Mouse (Mus musculus) intestine, embryonic 14.5 days (tissue): ENCODE measurements around the gene Senp8. TPM values are rescaled to one million over a fixed set of nuclear protein-coding genes. Genes with fewer than 3 reads are reported as not detected.
"Not testable (repeated sequence)": the region's sequence is repeated elsewhere in the genome, so short reads cannot be mapped to it uniquely, and the experiment has no call there.

ENCODE experiments used
- ATAC-seq: fragments of 200-750 bp; cut with Nextera tagmentation; replicated peaks from 2 replicates; pipeline ENCODE4 v1.8.0; 2017; ENCODE audit warnings: low read depth, moderate number of reproducible peaks, moderate TSS enrichment, moderate library complexity; ENCODE audit not compliant: low FRiP score, low TSS enrichment
- DNase-seq: peaks from one replicate; pipeline ENCODE4 v3.0.0-alpha.2; 2018; ENCODE audit warnings: low spot score
- H3K27ac ChIP-seq: fragments of 300-500 bp; sonication (generic); 2 replicates; pipeline ENCODE4 v1.5.1; 2014; ENCODE audit warnings: low read depth, mild to moderate bottlenecking, control low read depth
- H3K27me3 ChIP-seq: fragments of 300-500 bp; sonication (generic); replicated peaks from 2 replicates; pipeline ENCODE4 v1.6.1; 2014; ENCODE audit warnings: low read length, control low read depth; ENCODE audit not compliant: control insufficient read depth, insufficient read depth
- H3K36me3 ChIP-seq: fragments of 300-500 bp; sonication (generic); 2 replicates; pipeline ENCODE4 v1.6.1; 2014; ENCODE audit warnings: low read length, control low read depth; ENCODE audit not compliant: control insufficient read depth, insufficient read depth
- H3K4me1 ChIP-seq: fragments of 300-500 bp; sonication (generic); replicated peaks from 2 replicates; pipeline ENCODE4 v1.6.1; 2014; ENCODE audit warnings: low read length, control low read depth, mixed read lengths; ENCODE audit not compliant: control insufficient read depth, insufficient read depth
- H3K4me2 ChIP-seq: fragments of 300-500 bp; sonication (generic); 2 replicates; pipeline ENCODE4 v1.6.1; 2014; ENCODE audit warnings: low read length
- H3K4me3 ChIP-seq: fragments of 300-500 bp; sonication (generic); 2 replicates; pipeline ENCODE4 v1.5.1; 2014; ENCODE audit warnings: low read depth, low read length, control low read depth, mixed read lengths
- H3K9ac ChIP-seq: fragments of 300-500 bp; sonication (generic); 2 replicates; pipeline ENCODE4 v1.6.1; 2014; ENCODE audit warnings: mild to moderate bottlenecking, low read length
- H3K9me3 ChIP-seq: fragments of 300-500 bp; sonication (generic); 2 replicates; pipeline ENCODE4 v1.6.1; 2016; ENCODE audit warnings: low read length, control low read depth; ENCODE audit not compliant: control insufficient read depth
- WGBS: fragments of 180-500 bp; shearing (Covaris S2); extraction: QIAGEN DNeasy Blood & Tissue Kit; methylation state at CpG from one replicate; pipeline ENCODE4 v1.1.7; 2014; 5-methylcytosine and 5-hydroxymethylcytosine counted together
- polyA plus RNA-seq: library from polyadenylated mRNA; unstranded; fragments of >200 nt; fragmentation: Nextera tagmentation; extraction: Ambion mirVana; gene quantifications from 2 replicates; pipeline ENCODE4 v1.2.1, GENCODE M21; 2014

Gene Senp8
- 11.7 and 12.0 TPM in 2 replicates for polyA plus RNA-seq

- DNase-seq (peak; percentile 99), ATAC-seq (peak; percentile 96)
- peak within 1 kb of the TSS; percentile 93 for H3K27ac ChIP-seq
- H3K9ac ChIP-seq, result peak within 1 kb of the TSS; percentile 79
- under 1% methylated on average over 56 of the region's 59 CpGs for WGBS
- peak within 1 kb of the TSS; percentile 79 for H3K4me3 ChIP-seq
- H3K4me2 ChIP-seq, result peak within 1 kb of the TSS; percentile 81
- H3K27me3 ChIP-seq, result no peaks in the 10 kb centered on the region
- no peaks in the 10 kb centered on the region for H3K9me3 ChIP-seq
- no peaks in the 10 kb centered on the region for H3K36me3 ChIP-seq
- peaks cover 8% of the 10 kb centered on the region; the same call in 1 of the 2 replicates for H3K4me1 ChIP-seq
Observed at GRCm38 (mm10) chr9:59750267-59751065, at the start of gene Senp8, which contains the start of gene Myo9a. TSS of gene Senp8 (minus strand) at chr9:59750710. TSS of gene Myo9a (plus strand) at chr9:59750896.

- not testable (repeated sequence) for H3K36me3 ChIP-seq, ATAC-seq, H3K4me1 ChIP-seq, H3K9ac ChIP-seq, H3K4me3 ChIP-seq, H3K9me3 ChIP-seq, H3K27me3 ChIP-seq, H3K4me2 ChIP-seq, H3K27ac ChIP-seq, DNase-seq
- WGBS, result 90% methylated on average over 12 of the region's 13 CpGs
Observed at GRCm38 (mm10) chr9:59766966-59767461, 16.5 kb upstream of the Senp8 start.

GRCm38 (mm10) chr9:59760515-59760914 is 10.0 kb upstream of the Senp8 start:
- ATAC-seq (no peak), DNase-seq (no peak)
- H3K4me1 ChIP-seq, result no peaks in the 10 kb centered on the region
- H3K9me3 ChIP-seq, result no peaks in the 10 kb centered on the region
- no peak overlapping the region for H3K4me3 ChIP-seq
- no peaks in the 10 kb centered on the region for H3K36me3 ChIP-seq
- no peak overlapping the region for H3K4me2 ChIP-seq
- H3K27me3 ChIP-seq, result no peaks in the 10 kb centered on the region
- WGBS, result 80% methylated on average over 3 of the region's 3 CpGs
- no peak overlapping the region for H3K9ac ChIP-seq
- no peak overlapping the region for H3K27ac ChIP-seq

GRCm38 (mm10) chr9:59757016-59757415 is 6.5 kb upstream of the Senp8 start:
- H3K4me3 ChIP-seq, DNase-seq, H3K4me1 ChIP-seq, ATAC-seq, H3K4me2 ChIP-seq, H3K27ac ChIP-seq, H3K27me3 ChIP-seq, H3K36me3 ChIP-seq, H3K9me3 ChIP-seq, H3K9ac ChIP-seq: not testable (repeated sequence)
- WGBS, result 93% methylated on average over 2 of the region's 3 CpGs

GRCm38 (mm10) chr9:59755199-59755598 is 4.7 kb upstream of the Senp8 start:
- no peak overlapping the region for H3K27ac ChIP-seq
- no peak for DNase-seq

GRCm38 (mm10) chr9:59751966-59752365 is 1.5 kb upstream of the Senp8 start:
- Histone ChIP-seq H3K27ac (no peak overlapping the region), H3K9me3 (no peaks in the 10 kb centered on the region), H3K36me3 (no peaks in the 10 kb centered on the region), H3K9ac (peak overlapping the region; percentile 79), H3K4me1 (peaks cover 8% of the 10 kb centered on the region; the same call in 1 of the 2 replicates), H3K4me2 (peak overlapping the region; percentile 81), H3K27me3 (no peaks in the 10 kb centered on the region), H3K4me3 (peak overlapping the region; percentile 79)
- WGBS, result 2% methylated on average over 2 of the region's 2 CpGs
- ATAC-seq (no peak), DNase-seq (no peak)

More at GRCm38 (mm10) chr9:59755199-59755598, 4.7 kb upstream of the Senp8 start:
- H3K4me3 ChIP-seq, result no peak overlapping the region
- no peaks in the 10 kb centered on the region for H3K36me3 ChIP-seq
- WGBS, result 49% methylated on average over 2 of the region's 2 CpGs
- H3K4me1 ChIP-seq, result peaks cover 3% of the 10 kb centered on the region; the same call in 1 of the 2 replicates
- no peak overlapping the region for H3K9ac ChIP-seq
- no peak overlapping the region for H3K4me2 ChIP-seq
- H3K9me3 ChIP-seq, result no peaks in the 10 kb centered on the region
- ATAC-seq, result no peak
- no peaks in the 10 kb centered on the region for H3K27me3 ChIP-seq

- Histone ChIP-seq H3K4me3 (peak overlapping the region; percentile 79), H3K9ac (peak overlapping the region; percentile 79), H3K27ac (peak overlapping the region; percentile 93), H3K4me2 (peak overlapping the region; percentile 81), H3K4me1 (peaks cover 8% of the 10 kb centered on the region; the same call in 1 of the 2 replicates), H3K36me3 (no peaks in the 10 kb centered on the region), H3K27me3 (no peaks in the 10 kb centered on the region), H3K9me3 (no peaks in the 10 kb centered on the region)
- DNase-seq, result peak; percentile 97
- WGBS, result under 1% methylated on average over 47 of the region's 49 CpGs
- peak; percentile 97 for ATAC-seq
Observed at GRCm38 (mm10) chr9:59751066-59751581, 614 bp upstream of the Senp8 start.

- H3K4me2 ChIP-seq, result peak overlapping the region; percentile 77
- H3K27me3 ChIP-seq, result no peaks in the 10 kb centered on the region
- H3K4me1 ChIP-seq, result peaks cover 8% of the 10 kb centered on the region; the same call in 1 of the 2 replicates
- peak overlapping the region; percentile 79 for H3K4me3 ChIP-seq
- WGBS, result 34% methylated on average over 12 of the region's 12 CpGs
- ATAC-seq (no peak), DNase-seq (no peak)
- H3K9me3 ChIP-seq, result no peaks in the 10 kb centered on the region
- H3K27ac ChIP-seq, result peak overlapping the region; percentile 93; the same call in 1 of the 2 replicates
- H3K36me3 ChIP-seq, result no peaks in the 10 kb centered on the region
- H3K9ac ChIP-seq, result peak overlapping the region; percentile 63
Observed at GRCm38 (mm10) chr9:59749581-59750265, 787 bp downstream of the Senp8 start.
